In the genomic region with DNA sequence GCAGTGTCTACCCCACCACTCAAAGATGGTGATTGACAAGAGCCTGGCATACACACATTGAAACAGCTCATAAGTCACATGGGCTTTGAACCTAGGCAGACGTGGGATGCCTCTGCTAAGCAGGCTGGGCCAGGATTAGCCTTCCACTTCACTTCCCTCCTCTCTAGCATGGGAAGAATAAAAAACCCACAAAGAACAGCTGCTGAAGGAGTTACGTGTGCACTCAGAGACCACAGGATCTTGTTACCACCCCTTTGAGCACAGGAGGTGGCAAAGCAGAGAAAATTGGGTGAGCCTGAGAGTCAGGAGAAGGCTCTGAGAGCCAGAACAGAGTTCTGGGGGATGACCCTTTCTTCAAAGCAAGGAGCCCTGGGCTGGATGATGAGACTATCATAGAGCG, we compare ENCODE assay signal across 17 mouse cellular contexts.
A peak's percentile ranks its signal among the peaks of the same experiment; 100 is the strongest.
DNase-seq lines count a peak whose midpoint lies in the region; ATAC-seq and TF ChIP-seq lines count a peak whose summit lies in the region.
"Had no signal": no experiment of that assay in that cellular context is flagged by ENCODE, and none has a peak within 500 bp of the region (broad histone marks: within the 10 kb centered on the region; RNA-seq: fewer than 3 reads in every experiment).

No protein-coding gene starts in this region.

- H3K27me3 ChIP-seq in C2C12 (ENCODE audit: control insufficient read depth, insufficient read depth, insufficient read length): no peaks in the 10 kb centered on the region
- H3K27me3 ChIP-seq in embryonic facial prominence, embryonic 14.5 days (replicated peaks; ENCODE audit: control insufficient read depth, insufficient read depth, low read length): no peaks in the 10 kb centered on the region
- no peaks in the 10 kb centered on the region for H3K27me3 ChIP-seq in limb, embryonic 14.5 days (ENCODE audit: control insufficient read depth, insufficient read depth, low read length)
- no peaks in the 10 kb centered on the region for H3K27me3 ChIP-seq in midbrain, embryonic 15.5 days (replicated peaks)
- no peaks in the 10 kb centered on the region for H3K27me3 ChIP-seq in midbrain, postnatal 0 days (ENCODE audit: insufficient read depth, low read length)
- H3K27me3 ChIP-seq: CH12.LX; intestine, embryonic 15.5 days; neural tube, embryonic 12.5 days had no signal

- no peak; the same call in 1 of the 2 replicates for ATAC-seq in embryonic facial prominence, embryonic 14.5 days (ENCODE audit: low read depth)
- ATAC-seq in limb, embryonic 14.5 days (ENCODE audit: low FRiP score, low read depth): no peak
- no peak for ATAC-seq in midbrain, embryonic 15.5 days (replicated peaks)
- no peak for ATAC-seq in midbrain, postnatal 0 days (ENCODE audit: low FRiP score)
- ATAC-seq: intestine, embryonic 15.5 days had no signal

- no peaks in the 10 kb centered on the region for H3K79me3 ChIP-seq in C2C12 (ENCODE audit: low read depth)

- no peak for DNase-seq in gastrocnemius, adult 2 months
- DNase-seq in gastrocnemius, adult 8-10 months (ENCODE audit: low spot score in 2 of 2): no peak
- peak; percentile 41 for DNase-seq in embryonic facial prominence, embryonic 14.5 days (ENCODE audit: low spot score)
- DNase-seq in limb, embryonic 14.5 days (ENCODE audit: low spot score): no peak
- DNase-seq in testis, postnatal 14 days (ENCODE audit: low spot score): no peak
- DNase-seq in midbrain, postnatal 0 days (ENCODE audit: low spot score): no peak
- DNase-seq: right cerebral cortex, postnatal 14 days had no signal

- no peaks in the 10 kb centered on the region for H3K79me2 ChIP-seq in C2C12 (ENCODE audit: control insufficient read depth, insufficient read depth)

- intact Hi-C loops in gastrocnemius, adult 2 months (cut with DNase I): no loop called here

- no peak overlapping the region for H3ac ChIP-seq in C2C12 (ENCODE audit: control insufficient read depth, insufficient read length, low read depth)

- 51% methylated on average over 3 of the region's 3 CpGs for WGBS in embryonic facial prominence, embryonic 14.5 days
- 35% methylated on average over 3 of the region's 3 CpGs for WGBS in limb, embryonic 14.5 days
- 69% methylated on average over 3 of the region's 3 CpGs for WGBS in midbrain, embryonic 15.5 days
- WGBS in midbrain, postnatal 0 days: 76% methylated on average over 3 of the region's 3 CpGs

- H3K36me3 ChIP-seq in C2C12 (ENCODE audit: control insufficient read depth, insufficient read depth): no peaks in the 10 kb centered on the region
- H3K36me3 ChIP-seq in embryonic facial prominence, embryonic 14.5 days (ENCODE audit: control insufficient read depth, insufficient read depth, low read length): no peaks in the 10 kb centered on the region
- no peaks in the 10 kb centered on the region for H3K36me3 ChIP-seq in limb, embryonic 14.5 days (ENCODE audit: control insufficient read depth, insufficient read depth, low read length)
- H3K36me3 ChIP-seq in midbrain, embryonic 15.5 days (replicated peaks): no peaks in the 10 kb centered on the region
- H3K36me3 ChIP-seq in midbrain, postnatal 0 days (ENCODE audit: insufficient read depth, low read length): no peaks in the 10 kb centered on the region
- H3K36me3 ChIP-seq: intestine, embryonic 15.5 days; neural tube, embryonic 12.5 days had no signal

- H3K4me1 ChIP-seq in embryonic facial prominence, embryonic 14.5 days (ENCODE audit: control insufficient read depth, insufficient read depth, low read length): peaks cover 34% of the 10 kb centered on the region
- H3K4me1 ChIP-seq in limb, embryonic 14.5 days (ENCODE audit: control insufficient read depth, insufficient read depth, low read length): peaks cover 44% of the 10 kb centered on the region
- H3K4me1 ChIP-seq in midbrain, embryonic 15.5 days: 0 out of 2 replicates have a peak, but pooled peaks cover 4% of the 10 kb centered on the region
- H3K4me1 ChIP-seq in midbrain, postnatal 0 days (ENCODE audit: insufficient read depth, low read length): no peaks in the 10 kb centered on the region
- H3K4me1 ChIP-seq: intestine, embryonic 15.5 days had no signal

- no peaks in the 10 kb centered on the region for H3K9me3 ChIP-seq in embryonic facial prominence, embryonic 14.5 days (ENCODE audit: control insufficient read depth, low read length)
- H3K9me3 ChIP-seq in limb, embryonic 14.5 days (ENCODE audit: control insufficient read depth, low read length): no peaks in the 10 kb centered on the region
- H3K9me3 ChIP-seq in midbrain, embryonic 15.5 days: no peaks in the 10 kb centered on the region
- no peaks in the 10 kb centered on the region for H3K9me3 ChIP-seq in midbrain, postnatal 0 days (ENCODE audit: low read length)
- H3K9me3 ChIP-seq: intestine, embryonic 15.5 days; neural tube, embryonic 12.5 days had no signal

- peak overlapping the region; percentile 86 for H3K27ac ChIP-seq in gastrocnemius, adult 2 months
- peak overlapping the region; percentile 89 for H3K27ac ChIP-seq in embryonic facial prominence, embryonic 14.5 days (replicated peaks; ENCODE audit: low read depth, low read length)
- H3K27ac ChIP-seq in limb, embryonic 14.5 days (replicated peaks; ENCODE audit: low read depth, low read length): peak overlapping the region; percentile 86
- no peak overlapping the region for H3K27ac ChIP-seq in midbrain, embryonic 15.5 days
- no peak overlapping the region for H3K27ac ChIP-seq in midbrain, postnatal 0 days (ENCODE audit: low read depth, low read length)
- H3K27ac ChIP-seq: hindbrain, embryonic 14.5 days; intestine, embryonic 15.5 days; kidney, postnatal 0 days; left cerebral cortex, adult 2 months; neural tube, embryonic 12.5 days had no signal

- TF ChIP-seq POLR2A in limb, embryonic 14.5 days (IDR thresholded peaks at IDR 0.05; ENCODE audit: borderline replicate concordance, extremely low read depth, insufficient read depth, insufficient read length): no peak

- no peak overlapping the region for H3K4me2 ChIP-seq in embryonic facial prominence, embryonic 14.5 days (ENCODE audit: low read depth, low read length)
- no peak overlapping the region for H3K4me2 ChIP-seq in limb, embryonic 14.5 days (replicated peaks; ENCODE audit: low read depth, low read length, severe bottlenecking)
- H3K4me2 ChIP-seq in midbrain, embryonic 15.5 days: no peak overlapping the region
- no peak overlapping the region for H3K4me2 ChIP-seq in midbrain, postnatal 0 days (ENCODE audit: low read depth, low read length, poor library complexity, severe bottlenecking)
- H3K4me2 ChIP-seq: hindbrain, embryonic 14.5 days; intestine, embryonic 15.5 days; lung, embryonic 14.5 days; neural tube, embryonic 12.5 days had no signal

- no peak for TF ChIP-seq CTCF in gastrocnemius, adult 2 months (IDR thresholded peaks at IDR 0.05)
- no peak for TF ChIP-seq CTCF in C2C12 (IDR thresholded peaks at IDR 0.05; ENCODE audit: control insufficient read depth, insufficient read depth, insufficient read length)
- TF ChIP-seq CTCF in midbrain, postnatal 0 days (IDR thresholded peaks at IDR 0.05): no peak

- no peak overlapping the region for H3K9ac ChIP-seq in embryonic facial prominence, embryonic 14.5 days (ENCODE audit: low read depth, low read length)
- H3K9ac ChIP-seq in limb, embryonic 14.5 days (ENCODE audit: low read depth, low read length, severe bottlenecking): no peak overlapping the region
- no peak overlapping the region for H3K9ac ChIP-seq in midbrain, embryonic 15.5 days
- H3K9ac ChIP-seq in midbrain, postnatal 0 days (replicated peaks; ENCODE audit: low read length, poor library complexity, severe bottlenecking): no peak overlapping the region
- H3K9ac ChIP-seq: hindbrain, embryonic 14.5 days; intestine, embryonic 15.5 days; lung, embryonic 14.5 days; neural tube, embryonic 12.5 days had no signal

- H3K4me3 ChIP-seq in gastrocnemius, adult 2 months: no peak overlapping the region
- H3K4me3 ChIP-seq in C2C12 (ENCODE audit: insufficient read depth, poor library complexity, severe bottlenecking): no peak overlapping the region
- H3K4me3 ChIP-seq in embryonic facial prominence, embryonic 14.5 days (ENCODE audit: low read depth, low read length): no peak overlapping the region
- H3K4me3 ChIP-seq in limb, embryonic 14.5 days (replicated peaks; ENCODE audit: low read length): no peak overlapping the region
- no peak overlapping the region for H3K4me3 ChIP-seq in midbrain, embryonic 15.5 days
- no peak overlapping the region for H3K4me3 ChIP-seq in midbrain, postnatal 0 days (ENCODE audit: low read depth, low read length)
- H3K4me3 ChIP-seq: intestine, embryonic 15.5 days; layer of hippocampus, adult 2 months; left cerebral cortex, adult 2 months; neural tube, embryonic 12.5 days had no signal

TF ChIP-seq in C2C12, 6 proteins besides CTCF, POLR2A, EP300 and RAD21:
- TF ChIP-seq MYOD1 (IDR thresholded peaks at IDR 0.05; ENCODE audit: control insufficient read depth, insufficient read length, low read depth): peak; percentile 82
- TF ChIP-seq MAX (IDR thresholded peaks at IDR 0.05): no peak

Comparison
In these comparisons a context has a peak if more than half of its experiments do, and no peak if none do; other contexts are left out.
1. H3K27ac ChIP-seq: peak in gastrocnemius, adult 2 months (single experiment), embryonic facial prominence, embryonic 14.5 days (single experiment) and limb, embryonic 14.5 days (single experiment); none in midbrain, embryonic 15.5 days (single experiment) and midbrain, postnatal 0 days (single experiment).